Comparison of ENCODE assay signal across 15 mouse cellular contexts in genomic region chr4:124266573-124266972, GRCm38 (mm10).
DNase-seq lines count a peak whose midpoint lies in the region; ATAC-seq and TF ChIP-seq lines count a peak whose summit lies in the region.
"Had no signal": no experiment of that assay in that cellular context is flagged by ENCODE, and none has a peak within 500 bp of the region (broad histone marks: within the 10 kb centered on the region; RNA-seq: fewer than 3 reads in every experiment).

No protein-coding gene starts in this region.

- TF ChIP-seq CTCF in left cerebral cortex, adult 2 months (IDR thresholded peaks at IDR 0.05), result no peak
- TF ChIP-seq CTCF in midbrain, postnatal 0 days (IDR thresholded peaks at IDR 0.05), result no peak

- no peak overlapping the region for H3K4me2 ChIP-seq in forebrain, embryonic 11.5 days (ENCODE audit: low read depth, low read length, severe bottlenecking)
- no peak overlapping the region for H3K4me2 ChIP-seq in hindbrain, embryonic 14.5 days (replicated peaks)
- no peak overlapping the region for H3K4me2 ChIP-seq in midbrain, postnatal 0 days (ENCODE audit: low read depth, low read length, poor library complexity, severe bottlenecking)
- H3K4me2 ChIP-seq: limb, embryonic 15.5 days; stomach, embryonic 15.5 days had no signal

- WGBS in forebrain, embryonic 11.5 days, result 15% methylated on average over 4 of the region's 4 CpGs
- 14% methylated on average over 4 of the region's 4 CpGs for WGBS in hindbrain, embryonic 14.5 days
- 10% methylated on average over 4 of the region's 4 CpGs for WGBS in midbrain, postnatal 0 days

- H3K36me3 ChIP-seq in forebrain, embryonic 11.5 days (ENCODE audit: control insufficient read depth, insufficient read depth, low read length), result no peaks in the 10 kb centered on the region
- H3K36me3 ChIP-seq in hindbrain, embryonic 14.5 days (replicated peaks; ENCODE audit: control insufficient read depth, insufficient read depth), result no peaks in the 10 kb centered on the region
- H3K36me3 ChIP-seq in midbrain, postnatal 0 days (ENCODE audit: insufficient read depth, low read length), result no peaks in the 10 kb centered on the region
- H3K36me3 ChIP-seq: heart, embryonic 10.5 days; limb, embryonic 15.5 days; stomach, embryonic 15.5 days had no signal

- H3K4me1 ChIP-seq in forebrain, embryonic 11.5 days (replicated peaks; ENCODE audit: control insufficient read depth, insufficient read depth, low read length), result peaks cover 9% of the 10 kb centered on the region
- H3K4me1 ChIP-seq in hindbrain, embryonic 14.5 days (replicated peaks; ENCODE audit: control insufficient read depth, insufficient read depth, low read length), result 0 out of 2 replicates have a peak, but pooled peaks cover 9% of the 10 kb centered on the region
- no peaks in the 10 kb centered on the region for H3K4me1 ChIP-seq in midbrain, postnatal 0 days (ENCODE audit: insufficient read depth, low read length)
- H3K4me1 ChIP-seq: stomach, embryonic 15.5 days had no signal

- peak; percentile 44 for DNase-seq in left cerebral cortex, postnatal 4 days
- DNase-seq in left cerebral cortex, adult 2 months (ENCODE audit: extremely low spot score in 1 of 2, low spot score in 2 of 2), result no peak
- DNase-seq in forebrain, embryonic 11.5 days (ENCODE audit: low spot score), result no peak
- no peak for DNase-seq in hindbrain, embryonic 14.5 days (ENCODE audit: low spot score)
- peak; percentile 48 for DNase-seq in midbrain, postnatal 0 days (ENCODE audit: low spot score)
- DNase-seq in adrenal gland, adult (ENCODE audit: inconsistent age in 2 of 2, low spot score in 1 of 2), result no peak
- no peak for DNase-seq in heart, postnatal 36 days
- DNase-seq in heart, postnatal 4 days, result no peak
- DNase-seq: cerebellum, postnatal 36 days; gastrocnemius, adult 2 months; lung, postnatal 10 days; thymus, postnatal 36 days had no signal

- ATAC-seq in forebrain, embryonic 11.5 days (replicated peaks; ENCODE audit: low FRiP score), result peak; percentile 71
- ATAC-seq in hindbrain, embryonic 14.5 days (ENCODE audit: low FRiP score), result peak; percentile 46; the same call in 1 of the 2 replicates
- ATAC-seq in midbrain, postnatal 0 days (ENCODE audit: low FRiP score), result no peak

- H3K4me3 ChIP-seq in left cerebral cortex, adult 2 months, result no peak overlapping the region
- H3K4me3 ChIP-seq in forebrain, embryonic 11.5 days (ENCODE audit: low read depth, low read length), result no peak overlapping the region
- H3K4me3 ChIP-seq in hindbrain, embryonic 14.5 days (replicated peaks; ENCODE audit: low read length), result no peak overlapping the region
- H3K4me3 ChIP-seq in midbrain, postnatal 0 days (ENCODE audit: low read depth, low read length), result no peak overlapping the region
- H3K4me3 ChIP-seq: gastrocnemius, adult 2 months; heart, embryonic 10.5 days; limb, embryonic 15.5 days; stomach, embryonic 15.5 days had no signal

- no peaks in the 10 kb centered on the region for H3K9me3 ChIP-seq in forebrain, embryonic 11.5 days (ENCODE audit: control insufficient read depth, low read length)
- no peaks in the 10 kb centered on the region for H3K9me3 ChIP-seq in hindbrain, embryonic 14.5 days (ENCODE audit: control insufficient read depth, low read length)
- H3K9me3 ChIP-seq in midbrain, postnatal 0 days (ENCODE audit: low read length), result no peaks in the 10 kb centered on the region
- H3K9me3 ChIP-seq: heart, embryonic 10.5 days; limb, embryonic 15.5 days; stomach, embryonic 15.5 days had no signal

- no peak overlapping the region for H3K9ac ChIP-seq in forebrain, embryonic 11.5 days (ENCODE audit: low read length)
- H3K9ac ChIP-seq in hindbrain, embryonic 14.5 days, result no peak overlapping the region
- no peak overlapping the region for H3K9ac ChIP-seq in midbrain, postnatal 0 days (replicated peaks; ENCODE audit: low read length, poor library complexity, severe bottlenecking)
- H3K9ac ChIP-seq: limb, embryonic 15.5 days; stomach, embryonic 15.5 days had no signal

- intact Hi-C loops in left cerebral cortex, postnatal 4 days (cut with DNase I), result no loop called here
- intact Hi-C loops in left cerebral cortex, adult 2 months (cut with DNase I), result no loop called here
- intact Hi-C loops in heart, postnatal 36 days (cut with DNase I), result no loop called here

- peaks cover 19% of the 10 kb centered on the region for H3K27me3 ChIP-seq in forebrain, embryonic 11.5 days (ENCODE audit: control insufficient read depth, insufficient read depth, low read length)
- peaks cover 4% of the 10 kb centered on the region; the same call in 1 of the 2 replicates for H3K27me3 ChIP-seq in hindbrain, embryonic 14.5 days (ENCODE audit: control insufficient read depth, insufficient read depth, low read length)
- H3K27me3 ChIP-seq in midbrain, postnatal 0 days (ENCODE audit: insufficient read depth, low read length), result no peaks in the 10 kb centered on the region
- H3K27me3 ChIP-seq: limb, embryonic 15.5 days; stomach, embryonic 15.5 days had no signal

- H3K27ac ChIP-seq in left cerebral cortex, adult 2 months, result no peak overlapping the region
- no peak overlapping the region for H3K27ac ChIP-seq in forebrain, embryonic 11.5 days (ENCODE audit: low read depth, low read length)
- H3K27ac ChIP-seq in hindbrain, embryonic 14.5 days, result no peak overlapping the region
- no peak overlapping the region for H3K27ac ChIP-seq in midbrain, postnatal 0 days (ENCODE audit: low read depth, low read length)
- H3K27ac ChIP-seq: gastrocnemius, adult 2 months; heart, embryonic 10.5 days; limb, embryonic 15.5 days; stomach, embryonic 15.5 days had no signal

Comparison
In these comparisons a context has a peak if more than half of its experiments do, and no peak if none do; other contexts are left out.
1. DNase-seq: peak in left cerebral cortex, postnatal 4 days (single experiment) and midbrain, postnatal 0 days (single experiment); none in left cerebral cortex, adult 2 months (0 of 2), forebrain, embryonic 11.5 days (single experiment), hindbrain, embryonic 14.5 days (single experiment), adrenal gland, adult (0 of 2), heart, postnatal 36 days (0 of 2) and heart, postnatal 4 days (single experiment).